Mouse (Mus musculus): ENCODE measurements around the gene Tbc1d4.

GRCm38 (mm10) chr14:101630548-101630947 lies 21.6 kb upstream of the Tbc1d4 start:
- no peak for TF ChIP-seq POLR2A (IDR thresholded peaks at IDR 0.05; ENCODE audit: borderline replicate concordance, extremely low read depth, insufficient read depth, insufficient read length, poor library complexity, severe bottlenecking)
- no peak for TF ChIP-seq CTCF (IDR thresholded peaks at IDR 0.05; ENCODE audit: borderline replicate concordance, extremely low read depth, insufficient read depth, insufficient read length)

Data from brain, embryonic 14.5 days (tissue).